ENCODE assay signal across 9 mouse cellular contexts in genomic region chr4:33124493-33124892, GRCm38 (mm10). TPM values are rescaled to one million over a fixed set of nuclear protein-coding genes. Genes with fewer than 3 reads are reported as not detected.
A peak's percentile ranks its signal among the peaks of the same experiment; 100 is the strongest.
DNase-seq lines count a peak whose midpoint lies in the region; ATAC-seq and TF ChIP-seq lines count a peak whose summit lies in the region.
"Had no signal": no experiment of that assay in that cellular context is flagged by ENCODE, and none has a peak within 500 bp of the region (broad histone marks: within the 10 kb centered on the region; RNA-seq: fewer than 3 reads in every experiment).

No protein-coding gene starts in this region.

- H3K27me3 ChIP-seq in liver, embryonic 14.5 days (ENCODE audit: control insufficient read depth, insufficient read depth, low read length) = no peaks in the 10 kb centered on the region

- no peaks in the 10 kb centered on the region for H3K36me3 ChIP-seq in liver, embryonic 14.5 days (replicated peaks; ENCODE audit: control insufficient read depth, insufficient read depth, low read depth)

- 59% methylated on average over 6 of the region's 6 CpGs for WGBS in liver, embryonic 14.5 days (ENCODE audit: insufficient replicate concordance)

- no peaks in the 10 kb centered on the region for H3K9me3 ChIP-seq in liver, embryonic 14.5 days (ENCODE audit: control insufficient read depth, low read length)

- H3K4me3 ChIP-seq in cortical plate, adult 2 months (ENCODE audit: insufficient read depth, low read length) = no peak overlapping the region
- no peak overlapping the region for H3K4me3 ChIP-seq in liver, embryonic 14.5 days (ENCODE audit: insufficient read depth in 1 of 2, low read depth in 2 of 2, low read length in 2 of 2)
- H3K4me3 ChIP-seq: megakaryocyte, embryonic 14.5 days had no signal

- no peak for TF ChIP-seq POLR2A in cortical plate, adult 2 months (IDR thresholded peaks at IDR 0.05; ENCODE audit: extremely low read depth, insufficient read depth, low read length)

- peak; percentile 36 to 50 for DNase-seq in spleen, adult 18-20 months
- no peak for DNase-seq in spleen, adult 12 weeks (ENCODE audit: low spot score)
- DNase-seq in adrenal gland, adult 18-20 months (ENCODE audit: low spot score in 2 of 2) = peak; percentile 27 to 29
- DNase-seq in liver, embryonic 14.5 days (ENCODE audit: low read depth in 3 of 3, low spot score in 3 of 3) = no peak
- DNase-seq in skeletal muscle tissue, adult 2 months (ENCODE audit: low read depth, low spot score) = peak; percentile 10
- no peak for DNase-seq in neural tube, embryonic 10.5 days (ENCODE audit: extremely low spot score, low spot score)

- no peak overlapping the region for H3K9ac ChIP-seq in liver, embryonic 14.5 days (replicated peaks)

- peak; percentile 79 for ATAC-seq in inflammation-experienced regulatory T-cells, adult 6 months
- ATAC-seq in liver, embryonic 14.5 days (ENCODE audit: insufficient read depth) = no peak

- TF ChIP-seq CTCF in cortical plate, adult 2 months (IDR thresholded peaks at IDR 0.05; ENCODE audit: extremely low read depth, insufficient read depth, low read length) = peak; percentile 57
- peak; percentile 65 for TF ChIP-seq CTCF in liver, embryonic 14.5 days (IDR thresholded peaks at IDR 0.05; ENCODE audit: low read depth)

- H3K27ac ChIP-seq in cortical plate, adult 2 months (ENCODE audit: insufficient read depth, low read length) = no peak overlapping the region
- H3K27ac ChIP-seq in liver, embryonic 14.5 days = no peak overlapping the region

- TF ChIP-seq EP300 in liver, embryonic 14.5 days (IDR thresholded peaks at IDR 0.05; ENCODE audit: low read depth) = no peak

- no peak overlapping the region for H3K4me2 ChIP-seq in liver, embryonic 14.5 days (ENCODE audit: low read depth)

- peaks cover 2% of the 10 kb centered on the region; the same call in 1 of the 2 replicates for H3K4me1 ChIP-seq in cortical plate, adult 2 months (ENCODE audit: control insufficient read depth, insufficient read depth, low read length)
- H3K4me1 ChIP-seq in liver, embryonic 14.5 days (replicated peaks; ENCODE audit: control insufficient read depth in 2 of 2, insufficient read depth in 2 of 2, low read length in 1 of 2) = no peaks in the 10 kb centered on the region
- H3K4me1 ChIP-seq: megakaryocyte, embryonic 14.5 days had no signal

RNA-seq across cellular contexts. Expression of gene Gabrr1, which starts 7.8 kb away (rescaled TPM):
- total RNA-seq in adrenal gland, adult 18-20 months (2021) = not detected
- 0.06 and 0.08 TPM in 2 replicates for polyA plus RNA-seq in cortical plate, adult 2 months (2012; rRNA removed)
- polyA plus RNA-seq in inflammation-experienced regulatory T-cells, adult 6 months (2017; shearing (Covaris generic)) = not detected
- polyA plus RNA-seq in liver, embryonic 14.5 days (2012; rRNA removed) = 0.01 TPM in 1 of 2 replicates, not detected in the other
- not detected in 2 replicates for polyA plus RNA-seq in liver, embryonic 14.5 days (2014; fragmentation: Nextera tagmentation; extraction: Ambion mirVana)

Comparison
In these comparisons a context has a peak if more than half of its experiments do, and no peak if none do; other contexts are left out.
1. DNase-seq: peak in spleen, adult 18-20 months (2 of 2), adrenal gland, adult 18-20 months (2 of 2) and skeletal muscle tissue, adult 2 months (single experiment); none in spleen, adult 12 weeks (single experiment), liver, embryonic 14.5 days (0 of 3) and neural tube, embryonic 10.5 days (single experiment).